In genomic region chr14:11063594-11063993, GRCm38 (mm10) we compare ENCODE assay signal across 26 mouse cellular contexts.
DNase-seq lines count a peak whose midpoint lies in the region; ATAC-seq and TF ChIP-seq lines count a peak whose summit lies in the region.
"Had no signal": no experiment of that assay in that cellular context is flagged by ENCODE, and none has a peak within 500 bp of the region (broad histone marks: within the 10 kb centered on the region; RNA-seq: fewer than 3 reads in every experiment).

No protein-coding gene starts in this region.

- peak; percentile 67; the same call in 1 of the 2 replicates for ATAC-seq in embryonic facial prominence, embryonic 14.5 days (ENCODE audit: low read depth)
- peak; percentile 71 for ATAC-seq in kidney, embryonic 15.5 days (replicated peaks; ENCODE audit: low FRiP score)
- ATAC-seq in limb, embryonic 13.5 days (ENCODE audit: low FRiP score, low read depth), result peak; percentile 15; the same call in 1 of the 2 replicates
- peak; percentile 65 for ATAC-seq in limb, embryonic 14.5 days (ENCODE audit: low FRiP score, low read depth)
- ATAC-seq: forebrain, embryonic 15.5 days; Patski had no signal

- WGBS in embryonic facial prominence, embryonic 14.5 days, result 56% methylated on average over 2 of the region's 2 CpGs
- 68% methylated on average over 2 of the region's 2 CpGs for WGBS in embryonic facial prominence, embryonic 10.5 days
- WGBS in kidney, embryonic 15.5 days, result 55% methylated on average over 2 of the region's 2 CpGs
- WGBS in limb, embryonic 13.5 days, result 73% methylated on average over 2 of the region's 2 CpGs
- WGBS in limb, embryonic 10.5 days, result 89% methylated on average over 2 of the region's 2 CpGs
- 73% methylated on average over 2 of the region's 2 CpGs for WGBS in limb, embryonic 14.5 days

- H3K4me3 ChIP-seq in embryonic facial prominence, embryonic 14.5 days (ENCODE audit: low read depth, low read length), result no peak overlapping the region
- no peak overlapping the region for H3K4me3 ChIP-seq in embryonic facial prominence, embryonic 10.5 days
- no peak overlapping the region for H3K4me3 ChIP-seq in kidney, embryonic 15.5 days (replicated peaks)
- H3K4me3 ChIP-seq in limb, embryonic 13.5 days, result no peak overlapping the region
- no peak overlapping the region for H3K4me3 ChIP-seq in limb, embryonic 10.5 days
- H3K4me3 ChIP-seq in limb, embryonic 14.5 days (replicated peaks; ENCODE audit: low read length), result no peak overlapping the region
- H3K4me3 ChIP-seq: embryonic facial prominence, embryonic 15.5 days; forebrain, embryonic 12.5 days; forebrain, embryonic 15.5 days; heart, embryonic 12.5 days; heart, embryonic 15.5 days; hindbrain, embryonic 15.5 days had no signal

- H3K27me3 ChIP-seq in embryonic facial prominence, embryonic 14.5 days (replicated peaks; ENCODE audit: control insufficient read depth, insufficient read depth, low read length), result no peaks in the 10 kb centered on the region
- no peaks in the 10 kb centered on the region for H3K27me3 ChIP-seq in embryonic facial prominence, embryonic 10.5 days (replicated peaks; ENCODE audit: low read depth, poor library complexity, severe bottlenecking)
- H3K27me3 ChIP-seq in kidney, embryonic 15.5 days, result no peaks in the 10 kb centered on the region
- no peaks in the 10 kb centered on the region for H3K27me3 ChIP-seq in limb, embryonic 13.5 days
- H3K27me3 ChIP-seq in limb, embryonic 10.5 days (ENCODE audit: low read depth, poor library complexity, severe bottlenecking), result no peaks in the 10 kb centered on the region
- H3K27me3 ChIP-seq in limb, embryonic 14.5 days (ENCODE audit: control insufficient read depth, insufficient read depth, low read length), result no peaks in the 10 kb centered on the region
- H3K27me3 ChIP-seq: CH12.LX; embryonic facial prominence, embryonic 15.5 days; forebrain, embryonic 12.5 days; forebrain, embryonic 15.5 days; heart, embryonic 12.5 days; heart, embryonic 15.5 days; hindbrain, embryonic 15.5 days; Patski had no signal

- no peaks in the 10 kb centered on the region for H3K36me3 ChIP-seq in embryonic facial prominence, embryonic 14.5 days (ENCODE audit: control insufficient read depth, insufficient read depth, low read length)
- no peaks in the 10 kb centered on the region for H3K36me3 ChIP-seq in embryonic facial prominence, embryonic 10.5 days (replicated peaks)
- no peaks in the 10 kb centered on the region for H3K36me3 ChIP-seq in kidney, embryonic 15.5 days
- H3K36me3 ChIP-seq in limb, embryonic 13.5 days, result no peaks in the 10 kb centered on the region
- no peaks in the 10 kb centered on the region for H3K36me3 ChIP-seq in limb, embryonic 10.5 days
- no peaks in the 10 kb centered on the region for H3K36me3 ChIP-seq in limb, embryonic 14.5 days (ENCODE audit: control insufficient read depth, insufficient read depth, low read length)
- H3K36me3 ChIP-seq: embryonic facial prominence, embryonic 15.5 days; forebrain, embryonic 12.5 days; forebrain, embryonic 15.5 days; G1E; heart, embryonic 12.5 days; heart, embryonic 15.5 days; hindbrain, embryonic 15.5 days had no signal

- TF ChIP-seq POLR2A in limb, embryonic 14.5 days (IDR thresholded peaks at IDR 0.05; ENCODE audit: borderline replicate concordance, extremely low read depth, insufficient read depth, insufficient read length), result no peak

- no peak overlapping the region for H3K4me2 ChIP-seq in embryonic facial prominence, embryonic 14.5 days (ENCODE audit: low read depth, low read length)
- no peak overlapping the region for H3K4me2 ChIP-seq in kidney, embryonic 15.5 days
- H3K4me2 ChIP-seq in limb, embryonic 13.5 days (replicated peaks), result no peak overlapping the region
- no peak overlapping the region for H3K4me2 ChIP-seq in limb, embryonic 14.5 days (replicated peaks; ENCODE audit: low read depth, low read length, severe bottlenecking)
- H3K4me2 ChIP-seq: embryonic facial prominence, embryonic 15.5 days; forebrain, embryonic 12.5 days; forebrain, embryonic 15.5 days; heart, embryonic 12.5 days; heart, embryonic 15.5 days; hindbrain, embryonic 15.5 days had no signal

- no peaks in the 10 kb centered on the region for H3K4me1 ChIP-seq in embryonic facial prominence, embryonic 14.5 days (ENCODE audit: control insufficient read depth, insufficient read depth, low read length)
- peaks cover 4% of the 10 kb centered on the region; the same call in 1 of the 2 replicates for H3K4me1 ChIP-seq in embryonic facial prominence, embryonic 10.5 days
- H3K4me1 ChIP-seq in kidney, embryonic 15.5 days, result no peaks in the 10 kb centered on the region
- no peaks in the 10 kb centered on the region for H3K4me1 ChIP-seq in limb, embryonic 13.5 days
- H3K4me1 ChIP-seq in limb, embryonic 10.5 days, result no peaks in the 10 kb centered on the region
- no peaks in the 10 kb centered on the region for H3K4me1 ChIP-seq in limb, embryonic 14.5 days (ENCODE audit: control insufficient read depth, insufficient read depth, low read length)
- H3K4me1 ChIP-seq: embryonic facial prominence, embryonic 15.5 days; forebrain, embryonic 12.5 days; forebrain, embryonic 15.5 days; heart, embryonic 15.5 days; hindbrain, embryonic 15.5 days had no signal

- DNase-seq in embryonic facial prominence, embryonic 14.5 days (ENCODE audit: low spot score), result peak; percentile 20
- no peak for DNase-seq in embryonic facial prominence, embryonic 10.5 days (ENCODE audit: low spot score)
- DNase-seq in kidney, postnatal 36 days, result no peak
- DNase-seq in limb, embryonic 10.5 days (ENCODE audit: low spot score), result no peak
- no peak for DNase-seq in limb, embryonic 14.5 days (ENCODE audit: low spot score)
- DNase-seq: adrenal gland, postnatal 10 days; adrenal gland, postnatal 36 days; B cell, adult 2 months; cerebellum, adult 18-20 months; cerebellum, adult 9-10 months; cerebellum, postnatal 14 days; gastrocnemius, postnatal 25 days; heart, adult 18-20 months; heart, postnatal 10 days; heart, postnatal 36 days had no signal

- H3K9me3 ChIP-seq in embryonic facial prominence, embryonic 14.5 days (ENCODE audit: control insufficient read depth, low read length), result no peaks in the 10 kb centered on the region
- H3K9me3 ChIP-seq in embryonic facial prominence, embryonic 10.5 days, result no peaks in the 10 kb centered on the region
- H3K9me3 ChIP-seq in kidney, embryonic 15.5 days (replicated peaks), result no peaks in the 10 kb centered on the region
- H3K9me3 ChIP-seq in limb, embryonic 13.5 days, result no peaks in the 10 kb centered on the region
- H3K9me3 ChIP-seq in limb, embryonic 10.5 days (replicated peaks), result no peaks in the 10 kb centered on the region
- no peaks in the 10 kb centered on the region for H3K9me3 ChIP-seq in limb, embryonic 14.5 days (ENCODE audit: control insufficient read depth, low read length)
- H3K9me3 ChIP-seq: embryonic facial prominence, embryonic 15.5 days; forebrain, embryonic 12.5 days; forebrain, embryonic 15.5 days; G1E; heart, embryonic 12.5 days; heart, embryonic 15.5 days; hindbrain, embryonic 15.5 days had no signal

- no peak overlapping the region for H3K9ac ChIP-seq in embryonic facial prominence, embryonic 14.5 days (ENCODE audit: low read depth, low read length)
- H3K9ac ChIP-seq in kidney, embryonic 15.5 days, result no peak overlapping the region
- no peak overlapping the region for H3K9ac ChIP-seq in limb, embryonic 13.5 days
- no peak overlapping the region for H3K9ac ChIP-seq in limb, embryonic 14.5 days (ENCODE audit: low read depth, low read length, severe bottlenecking)
- H3K9ac ChIP-seq: embryonic facial prominence, embryonic 15.5 days; forebrain, embryonic 12.5 days; forebrain, embryonic 15.5 days; heart, embryonic 12.5 days; heart, embryonic 15.5 days; hindbrain, embryonic 15.5 days had no signal

- no peak overlapping the region for H3K27ac ChIP-seq in embryonic facial prominence, embryonic 14.5 days (replicated peaks; ENCODE audit: low read depth, low read length)
- H3K27ac ChIP-seq in embryonic facial prominence, embryonic 10.5 days (replicated peaks), result no peak overlapping the region
- H3K27ac ChIP-seq in kidney, embryonic 15.5 days, result no peak overlapping the region
- no peak overlapping the region for H3K27ac ChIP-seq in limb, embryonic 13.5 days
- H3K27ac ChIP-seq in limb, embryonic 10.5 days, result no peak overlapping the region
- no peak overlapping the region for H3K27ac ChIP-seq in limb, embryonic 14.5 days (replicated peaks; ENCODE audit: low read depth, low read length)
- H3K27ac ChIP-seq: embryonic facial prominence, embryonic 15.5 days; forebrain, embryonic 12.5 days; forebrain, embryonic 15.5 days; heart, embryonic 15.5 days; hindbrain, embryonic 15.5 days had no signal

Comparison
In these comparisons a context has a peak if more than half of its experiments do, and no peak if none do; other contexts are left out.
1. ATAC-seq: peak in every context shown above with its lines; median percentile 71 in kidney, embryonic 15.5 days; 67 in embryonic facial prominence, embryonic 14.5 days; 65 in limb, embryonic 14.5 days; 15 in limb, embryonic 13.5 days.